Comparison of ENCODE assay signal across 7 mouse cellular contexts in the genomic region with DNA sequence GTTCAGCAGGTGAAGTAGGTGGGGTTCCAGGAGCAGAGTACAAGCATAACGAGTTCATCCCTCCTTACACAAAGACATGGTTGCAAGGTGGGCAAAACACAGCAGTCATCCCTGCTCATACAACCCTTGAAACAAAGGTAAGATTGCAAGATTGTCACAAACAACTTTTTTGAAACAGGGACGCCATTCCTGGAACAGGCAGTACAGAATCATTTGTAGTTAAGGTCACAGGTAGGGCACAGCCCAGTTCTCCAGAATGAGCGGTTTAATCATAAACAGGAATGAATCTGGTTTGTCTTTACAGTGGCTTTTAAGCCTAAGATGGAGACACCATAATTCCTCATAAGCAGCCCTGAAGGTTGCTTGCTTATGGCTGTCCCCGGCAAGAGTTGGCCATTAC.
"Had no signal": no experiment of that assay in that cellular context is flagged by ENCODE, and none has a peak within 500 bp of the region (broad histone marks: within the 10 kb centered on the region; RNA-seq: fewer than 3 reads in every experiment).

No protein-coding gene starts in this region.

- DNase-seq: lung, adult 2 months; lung, postnatal 14 days; lung, postnatal 36 days; right cerebral cortex, postnatal 14 days; thymus, adult 2 months; thymus, postnatal 25 days; thymus, postnatal 4 days had no signal
